Mouse (Mus musculus): Measurements from ENCODE around the gene Fam180a. TPM values are rescaled to one million over a fixed set of nuclear protein-coding genes. Genes with fewer than 3 reads are reported as not detected.

Gene Fam180a
- polyA plus RNA-seq (2014; fragmentation: Illumina TruSeq; extraction: RNeasy Lipid Tissue Mini Kit (QIAGEN cat#74804); ENCODE audit: low read depth, low replicate concordance): 3.2 TPM

GRCm38 (mm10) chr6:35326111-35326515, at the start of gene Fam180a:
TSS of gene Fam180a (minus strand) at chr6:35326141.

GRCm38 (mm10) chr6:35308037-35308436, 17.9 kb downstream of the Fam180a start, which contains the start of gene Slc13a4:
TSS of gene Slc13a4 (minus strand) at chr6:35308131.

Other genes starting within 250 kb of the Fam180a start
- 37.6 TPM for gene Cnot4, start 192.4 kb downstream of the Fam180a start, polyA plus RNA-seq (2014; fragmentation: Illumina TruSeq; extraction: RNeasy Lipid Tissue Mini Kit (QIAGEN cat#74804); ENCODE audit: low read depth, low replicate concordance)
- 17.0 TPM for gene Nup205, start 148.7 kb downstream of the Fam180a start, polyA plus RNA-seq (2014; fragmentation: Illumina TruSeq; extraction: RNeasy Lipid Tissue Mini Kit (QIAGEN cat#74804); ENCODE audit: low read depth, low replicate concordance)
- not detected for gene Slc13a4, start 18.0 kb downstream of the Fam180a start, polyA plus RNA-seq (2014; fragmentation: Illumina TruSeq; extraction: RNeasy Lipid Tissue Mini Kit (QIAGEN cat#74804); ENCODE audit: low read depth, low replicate concordance)
- gene Mtpn, start 213.7 kb upstream of the Fam180a start, polyA plus RNA-seq (2014; fragmentation: Illumina TruSeq; extraction: RNeasy Lipid Tissue Mini Kit (QIAGEN cat#74804); ENCODE audit: low read depth, low replicate concordance): 367 TPM

All from sigmoid colon, adult 10 weeks (tissue).